Mouse (Mus musculus): ENCODE measurements around the gene Nsun4.

Nsun4 gene

DNA sequence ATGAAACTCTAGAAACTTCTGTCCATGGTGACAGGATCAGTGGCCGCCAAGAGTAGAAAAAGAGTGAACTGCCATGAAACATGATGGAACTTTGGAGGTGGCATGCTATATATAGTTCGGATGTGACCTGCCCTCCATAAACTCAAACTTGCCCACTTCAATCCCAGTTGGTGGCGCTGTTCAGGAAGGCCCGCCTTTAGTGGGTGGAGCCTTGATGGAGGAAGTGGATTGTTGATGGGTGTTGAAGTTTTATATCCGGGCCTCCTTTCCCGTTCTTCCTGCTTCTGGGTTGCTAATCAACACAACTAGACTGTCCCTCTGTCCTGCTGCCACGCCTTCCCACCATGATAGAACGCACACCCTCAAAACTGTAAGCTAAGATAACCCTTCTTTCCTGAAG lies 68.7 kb downstream of the Nsun4 start:
- in situ Hi-C loops (cut with MboI) = no loop called here

DNA sequence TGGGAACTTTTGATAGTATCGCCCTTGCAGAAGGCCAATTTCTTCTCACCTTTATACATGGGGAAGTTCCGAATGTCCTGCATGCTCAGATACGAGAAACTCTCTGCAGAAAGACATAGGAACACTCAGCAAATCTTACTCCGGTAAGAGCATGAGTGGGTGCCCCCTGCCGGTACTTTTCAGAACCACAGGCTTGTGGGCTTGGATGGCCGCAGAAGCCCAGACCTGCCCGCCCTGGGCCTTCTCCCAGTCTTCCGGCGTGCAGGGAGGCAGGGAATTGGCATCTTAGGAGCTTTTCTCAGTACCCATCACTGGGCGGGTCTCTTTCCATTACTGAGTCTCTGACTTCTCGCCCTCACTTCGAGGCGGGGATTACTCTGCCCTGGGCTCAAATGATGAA lies 69.6 kb downstream of the Nsun4 start:
- in situ Hi-C loops (cut with MboI) = no loop called here
